Mouse (Mus musculus) left cerebral cortex, adult 11 months (tissue): Measurements from ENCODE around the gene Abca12.

Experiments used
- DNase-seq: peaks from one replicate; pipeline ENCODE4 v3.0.0; 2022; ENCODE audit warnings: low spot score

Gene Abca12

GRCm38 (mm10) chr1:71195333-71195732 lies 219.4 kb downstream of the Abca12 start:
- DNase-seq: no peak

GRCm38 (mm10) chr1:71193931-71194330 lies 220.8 kb downstream of the Abca12 start:
- no peak for DNase-seq
